Mouse (Mus musculus) kidney, adult 2 months (tissue): ENCODE data around the gene Mast3.

ENCODE experiments used
- CTCF ChIP-seq: fragments of 200-500 bp; conservative IDR thresholded peaks from 2 replicates; pipeline ENCODE4 v1.5.1; 2011; ENCODE audit warnings: low read depth, mild to moderate bottlenecking, control low read depth, low read length, moderate library complexity, mixed read lengths; ENCODE audit not compliant: insufficient read depth, insufficient read length
- POLR2A ChIP-seq: fragments of 200-500 bp; IDR thresholded peaks from one replicate; pipeline ENCODE4 v1.6.1; 2011; ENCODE audit warnings: low read depth, low read length, control low read depth

DNA sequence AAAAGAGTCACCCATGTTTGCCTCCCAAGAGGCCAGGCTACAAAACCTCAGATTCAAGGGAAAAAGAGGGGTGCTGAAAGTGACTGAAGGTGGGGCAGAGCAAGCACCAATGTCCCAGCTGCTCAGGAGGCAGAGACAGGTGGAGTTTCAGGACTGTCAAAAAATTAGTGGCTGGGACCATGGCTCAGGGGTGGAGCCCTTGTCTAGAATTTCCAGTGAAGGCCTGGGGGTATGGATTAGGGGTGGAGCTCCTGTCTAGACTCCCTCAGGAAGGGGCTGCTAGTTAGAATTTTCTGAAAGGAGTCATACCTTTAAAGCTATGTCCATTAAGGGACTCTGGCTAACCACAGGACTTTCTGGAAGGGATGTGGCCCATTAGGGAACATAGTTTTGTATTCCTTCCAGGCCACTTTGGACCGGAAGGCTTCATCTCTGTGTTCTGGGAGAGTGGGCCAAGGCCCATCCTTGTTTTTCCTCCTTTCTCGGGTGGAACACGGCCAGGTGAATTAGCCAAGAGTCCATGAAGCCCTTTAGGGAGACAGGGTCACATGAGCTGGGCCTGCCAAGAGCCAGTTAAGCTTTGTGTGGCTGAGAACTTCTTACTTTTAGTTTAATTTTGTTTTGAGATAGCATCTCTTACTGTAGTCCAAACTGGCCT is 44.6 kb upstream of the Mast3 start:
- TF ChIP-seq CTCF: no peak
- no peak for TF ChIP-seq POLR2A
